Mouse (Mus musculus) forebrain, embryonic 13.5 days (tissue): Measurements from ENCODE around the gene Magel2. TPM values are rescaled to one million over a fixed set of nuclear protein-coding genes. Genes with fewer than 3 reads are reported as not detected.

Experiments
- ATAC-seq: fragments of 200-750 bp; cut with Nextera tagmentation; 2 replicates; pipeline ENCODE4 v1.8.0; 2017
- H3K27ac ChIP-seq: fragments of 300-500 bp; sonication (generic); 2 replicates; pipeline ENCODE4 v1.5.1; 2015; ENCODE audit warnings: inconsistent platforms, mild to moderate bottlenecking, moderate library complexity
- H3K27me3 ChIP-seq: fragments of 300-500 bp; sonication (generic); 2 replicates; pipeline ENCODE4 v1.6.1; 2015; ENCODE audit warnings: mild to moderate bottlenecking, inconsistent platforms
- H3K36me3 ChIP-seq: fragments of 300-500 bp; sonication (generic); 2 replicates; pipeline ENCODE4 v1.6.1; 2015; ENCODE audit warnings: mild to moderate bottlenecking, inconsistent platforms; ENCODE audit not compliant: poor library complexity, severe bottlenecking
- H3K4me1 ChIP-seq: fragments of 300-500 bp; sonication (generic); 2 replicates; pipeline ENCODE4 v1.6.1; 2015; ENCODE audit warnings: inconsistent platforms
- H3K4me2 ChIP-seq: fragments of 300-500 bp; sonication (generic); 2 replicates; pipeline ENCODE4 v1.6.1; 2015; ENCODE audit warnings: inconsistent platforms, mild to moderate bottlenecking, moderate library complexity
- H3K4me3 ChIP-seq: fragments of 300-500 bp; sonication (generic); 2 replicates; pipeline ENCODE4 v1.5.1; 2015; ENCODE audit warnings: mild to moderate bottlenecking, inconsistent platforms
- H3K9ac ChIP-seq: fragments of 300-500 bp; sonication (generic); 2 replicates; pipeline ENCODE4 v1.6.1; 2015; ENCODE audit warnings: mild to moderate bottlenecking, inconsistent platforms
- H3K9me3 ChIP-seq: fragments of 300-500 bp; sonication (generic); replicated peaks from 2 replicates; pipeline ENCODE4 v1.6.1; 2016; ENCODE audit warnings: inconsistent platforms
- WGBS: fragments of 180-500 bp; shearing (Covaris S2); methylation state at CpG from one replicate; pipeline ENCODE4 v1.1.7; 2015; 5-methylcytosine and 5-hydroxymethylcytosine counted together
- polyA plus RNA-seq: library from polyadenylated mRNA; unstranded; fragments of >200 nt; fragmentation: Nextera tagmentation; extraction: Ambion mirVana; gene quantifications from 2 replicates; pipeline ENCODE4 v1.2.1, GENCODE M21; 2015

Magel2 gene
- polyA plus RNA-seq, 1 experiment from 2014 or later: 16.6 TPM

DNA sequence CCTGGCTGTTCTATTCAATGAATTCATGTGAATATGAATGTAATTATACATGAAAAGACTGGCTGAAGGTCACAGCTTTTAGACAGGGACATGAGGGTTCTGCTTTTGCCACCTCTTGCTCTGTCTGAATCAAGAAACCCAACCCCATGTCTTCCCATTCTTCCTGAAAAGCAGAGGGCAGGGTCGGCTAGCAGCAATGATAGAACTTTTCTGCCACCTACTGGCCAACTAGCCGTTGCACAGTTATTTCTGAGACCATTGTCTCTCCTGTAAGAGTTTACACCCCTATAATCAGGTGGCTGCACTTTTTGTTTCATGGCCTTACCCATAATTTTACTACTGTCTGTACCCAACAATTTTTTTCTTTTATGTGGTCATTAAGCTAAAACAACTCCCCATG lies 5.6 kb downstream of the Magel2 start:
- no peak overlapping the region for H3K4me2 ChIP-seq
- H3K27me3 ChIP-seq: no peaks in the 10 kb centered on the region
- WGBS: 12% methylated on average over 2 of the region's 2 CpGs
- no peak overlapping the region for H3K27ac ChIP-seq
- H3K4me1 ChIP-seq: 0 out of 2 replicates have a peak, but pooled peaks cover 10% of the 10 kb centered on the region
- peaks cover 34% of the 10 kb centered on the region for H3K9me3 ChIP-seq
- H3K4me3 ChIP-seq: no peak overlapping the region
- peak; percentile 60 for ATAC-seq
- no peak overlapping the region for H3K9ac ChIP-seq
- H3K36me3 ChIP-seq: peaks cover 9% of the 10 kb centered on the region; the same call in 1 of the 2 replicates

GRCm38 (mm10) chr7:62388291-62388690 lies 11.5 kb downstream of the Magel2 start:
- no peak for ATAC-seq
- Histone ChIP-seq H3K36me3 (no peaks in the 10 kb centered on the region), H3K4me3 (no peak overlapping the region), H3K4me1 (peaks cover 6% of the 10 kb centered on the region; the same call in 1 of the 2 replicates), H3K27me3 (no peaks in the 10 kb centered on the region), H3K27ac (no peak overlapping the region), H3K9ac (no peak overlapping the region), H3K4me2 (no peak overlapping the region), H3K9me3 (no peaks in the 10 kb centered on the region)
- 48% methylated on average over 4 of the region's 4 CpGs for WGBS

DNA sequence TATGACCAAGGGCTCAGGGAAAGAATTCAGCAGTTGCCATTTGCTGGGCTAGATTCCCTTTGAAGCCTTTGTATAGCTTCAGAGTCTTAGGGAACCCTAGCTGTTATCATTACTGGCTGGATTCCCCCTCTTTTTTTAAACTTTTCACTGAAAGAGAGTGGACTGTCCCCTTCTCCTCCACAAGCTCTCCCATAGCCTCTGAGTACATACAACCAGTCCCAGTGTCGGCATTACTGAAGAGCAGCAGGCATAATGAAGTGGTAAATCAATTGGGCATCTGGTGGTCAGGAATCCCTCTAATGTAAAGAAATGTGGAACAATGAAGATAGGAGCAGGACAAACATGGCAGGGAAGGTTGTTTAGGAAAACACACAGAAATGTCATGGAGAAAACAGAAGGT lies 15.4 kb downstream of the Magel2 start:
- Histone ChIP-seq H3K4me2 (no peak overlapping the region), H3K9me3 (no peaks in the 10 kb centered on the region), H3K9ac (no peak overlapping the region), H3K4me1 (peaks cover 6% of the 10 kb centered on the region; the same call in 1 of the 2 replicates), H3K27ac (no peak overlapping the region), H3K36me3 (no peaks in the 10 kb centered on the region), H3K4me3 (no peak overlapping the region), H3K27me3 (no peaks in the 10 kb centered on the region)
- WGBS: 23% methylated on average over 1 of the region's 1 CpGs
- no peak for ATAC-seq

GRCm38 (mm10) chr7:62406573-62407050 lies 29.8 kb downstream of the Magel2 start:
- peak overlapping the region; percentile 57 for H3K4me2 ChIP-seq
- H3K27me3 ChIP-seq: no peaks in the 10 kb centered on the region
- 39% methylated on average over 19 of the region's 19 CpGs for WGBS
- H3K4me1 ChIP-seq: 0 out of 2 replicates have a peak, but pooled peaks cover 5% of the 10 kb centered on the region
- H3K9ac ChIP-seq: peak overlapping the region; percentile 38; the same call in 1 of the 2 replicates
- H3K27ac ChIP-seq: no peak overlapping the region
- peaks cover 4% of the 10 kb centered on the region; the same call in 1 of the 2 replicates for H3K9me3 ChIP-seq
- peak; percentile 69; the same call in 1 of the 2 replicates for ATAC-seq
- peak overlapping the region; percentile 36 for H3K4me3 ChIP-seq
- H3K36me3 ChIP-seq: no peaks in the 10 kb centered on the region

- Histone ChIP-seq H3K27ac (no peak overlapping the region), H3K4me2 (no peak overlapping the region), H3K4me1 (0 out of 2 replicates have a peak, but pooled peaks cover 5% of the 10 kb centered on the region), H3K36me3 (no peaks in the 10 kb centered on the region), H3K27me3 (no peaks in the 10 kb centered on the region), H3K4me3 (no peak overlapping the region), H3K9me3 (peaks cover 9% of the 10 kb centered on the region; the same call in 1 of the 2 replicates), H3K9ac (no peak overlapping the region)
- WGBS: 30% methylated on average over 3 of the region's 3 CpGs
- no peak for ATAC-seq
Measured at GRCm38 (mm10) chr7:62407803-62408202, 31.0 kb downstream of the Magel2 start.

- Histone ChIP-seq H3K27ac (peak overlapping the region; percentile 79), H3K9ac (0 out of 2 replicates have a peak overlapping the region, but pooled peaks have one; percentile 31), H3K4me1 (0 out of 2 replicates have a peak, but pooled peaks cover 7% of the 10 kb centered on the region), H3K9me3 (peaks cover 20% of the 10 kb centered on the region), H3K36me3 (no peaks in the 10 kb centered on the region), H3K4me3 (no peak overlapping the region), H3K4me2 (no peak overlapping the region), H3K27me3 (no peaks in the 10 kb centered on the region)
- no peak for ATAC-seq
- 44% methylated on average over 1 of the region's 1 CpGs for WGBS
Measured at GRCm38 (mm10) chr7:62415222-62415621, 38.4 kb downstream of the Magel2 start.

GRCm38 (mm10) chr7:62416173-62416572 lies 39.4 kb downstream of the Magel2 start:
- Histone ChIP-seq H3K27ac (peak overlapping the region; percentile 83), H3K9me3 (peaks cover 23% of the 10 kb centered on the region), H3K27me3 (no peaks in the 10 kb centered on the region), H3K36me3 (no peaks in the 10 kb centered on the region), H3K4me1 (0 out of 2 replicates have a peak, but pooled peaks cover 7% of the 10 kb centered on the region), H3K4me2 (peak overlapping the region; percentile 45), H3K9ac (peak overlapping the region; percentile 48; the same call in 1 of the 2 replicates), H3K4me3 (peak overlapping the region; percentile 22)
- no peak for ATAC-seq

- Histone ChIP-seq H3K4me2 (peak overlapping the region; percentile 73), H3K9me3 (peaks cover 18% of the 10 kb centered on the region), H3K36me3 (no peaks in the 10 kb centered on the region), H3K4me1 (0 out of 2 replicates have a peak, but pooled peaks cover 7% of the 10 kb centered on the region), H3K27me3 (no peaks in the 10 kb centered on the region), H3K27ac (peak overlapping the region; percentile 96), H3K9ac (peak overlapping the region; percentile 86), H3K4me3 (peak overlapping the region; percentile 71)
- no peak for ATAC-seq
- WGBS: 38% methylated on average over 9 of the region's 9 CpGs
Measured at GRCm38 (mm10) chr7:62418346-62418745, 41.5 kb downstream of the Magel2 start.

DNA sequence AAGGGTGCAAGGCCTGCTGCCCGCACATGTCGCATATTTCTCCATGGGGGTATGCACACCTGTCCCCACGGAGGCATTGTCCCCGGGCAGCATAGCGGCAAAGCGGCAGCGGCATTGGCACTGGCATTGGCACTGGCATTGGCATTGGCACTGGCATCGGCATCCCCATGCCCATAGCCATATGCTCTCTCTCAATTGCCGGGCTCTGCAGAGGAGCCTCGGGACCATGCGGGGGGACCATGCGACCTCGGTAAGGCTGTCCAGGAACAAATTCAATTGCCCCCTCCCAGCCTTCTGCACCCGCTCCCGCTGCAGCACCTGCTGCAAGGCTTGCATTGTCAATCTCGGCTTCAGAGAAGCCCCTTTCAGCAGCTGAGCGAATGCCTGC lies 42.3 kb downstream of the Magel2 start:
- Histone ChIP-seq H3K36me3 (no peaks in the 10 kb centered on the region), H3K4me1 (0 out of 2 replicates have a peak, but pooled peaks cover 7% of the 10 kb centered on the region), H3K9ac (peak overlapping the region; percentile 86), H3K4me3 (peak overlapping the region; percentile 71), H3K4me2 (peak overlapping the region; percentile 73), H3K27ac (peak overlapping the region; percentile 96), H3K9me3 (peaks cover 18% of the 10 kb centered on the region), H3K27me3 (no peaks in the 10 kb centered on the region)
- ATAC-seq: no peak; the same call in 1 of the 2 replicates
- WGBS: 38% methylated on average over 17 of the region's 17 CpGs

DNA sequence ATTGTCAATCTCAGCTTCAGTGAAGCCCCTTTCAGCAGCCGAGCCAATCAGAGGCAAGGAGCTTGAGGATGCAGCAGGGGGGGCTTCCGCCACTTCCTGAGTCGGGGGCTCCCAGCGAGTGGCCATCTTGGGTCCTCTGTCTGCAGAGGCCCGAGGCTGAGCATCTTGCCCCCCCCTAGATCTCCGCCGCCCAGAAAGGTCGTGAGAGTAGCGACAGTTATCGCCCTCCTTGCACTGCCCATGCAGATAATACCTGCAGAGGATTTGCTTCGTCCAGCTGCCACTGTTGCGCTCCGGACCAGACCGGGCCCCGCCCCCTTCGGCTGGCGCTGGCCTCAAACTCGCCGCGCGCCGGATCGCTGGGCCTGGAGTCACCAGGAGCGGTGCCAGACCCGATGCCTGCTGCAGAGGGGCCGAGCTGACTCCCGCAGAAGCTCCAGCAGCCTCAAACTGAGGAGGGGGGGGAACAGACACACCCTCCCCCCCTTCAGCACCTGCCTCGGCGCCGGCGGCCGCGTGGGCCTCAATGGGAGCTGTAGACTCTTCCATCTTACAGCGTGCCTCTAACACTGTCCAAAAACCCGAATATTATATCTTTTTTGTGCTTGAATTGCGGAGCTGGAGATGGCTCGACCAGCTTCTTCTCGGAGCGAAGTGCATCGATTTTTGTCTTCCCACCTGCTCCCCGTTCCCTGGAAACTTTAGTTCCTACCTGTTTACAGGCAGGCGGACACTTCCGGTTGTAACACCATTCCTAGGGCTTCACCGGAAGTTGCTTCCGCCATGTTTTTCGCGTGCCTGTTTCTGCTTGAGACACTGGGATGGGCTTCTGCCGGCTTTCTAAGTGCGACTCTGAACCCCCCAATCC lies 42.9 kb downstream of the Magel2 start, which contains the start of gene Mkrn3:
Gene Mkrn3 (minus strand): TSS at position 647 of the 868 bp plus-strand sequence.
- Histone ChIP-seq H3K27me3 (no peaks in the 10 kb centered on the region), H3K36me3 (no peaks in the 10 kb centered on the region), H3K9ac (peak within 1 kb of the TSS; percentile 86), H3K9me3 (peaks cover 18% of the 10 kb centered on the region), H3K27ac (peak within 1 kb of the TSS; percentile 96), H3K4me1 (0 out of 2 replicates have a peak, but pooled peaks cover 7% of the 10 kb centered on the region), H3K4me2 (peak within 1 kb of the TSS; percentile 73), H3K4me3 (peak within 1 kb of the TSS; percentile 71)
- ATAC-seq: peak; percentile 93
- 22% methylated on average over 41 of the region's 49 CpGs for WGBS

GRCm38 (mm10) chr7:62420566-62420965 lies 43.8 kb downstream of the Magel2 start:
- Histone ChIP-seq H3K27me3 (no peaks in the 10 kb centered on the region), H3K4me1 (0 out of 2 replicates have a peak, but pooled peaks cover 7% of the 10 kb centered on the region), H3K4me2 (peak overlapping the region; percentile 51), H3K27ac (peak overlapping the region; percentile 95), H3K36me3 (no peaks in the 10 kb centered on the region), H3K9me3 (peaks cover 18% of the 10 kb centered on the region), H3K4me3 (peak overlapping the region; percentile 71), H3K9ac (peak overlapping the region; percentile 66)
- peak; percentile 32; the same call in 1 of the 2 replicates for ATAC-seq
- 34% methylated on average over 6 of the region's 6 CpGs for WGBS

DNA sequence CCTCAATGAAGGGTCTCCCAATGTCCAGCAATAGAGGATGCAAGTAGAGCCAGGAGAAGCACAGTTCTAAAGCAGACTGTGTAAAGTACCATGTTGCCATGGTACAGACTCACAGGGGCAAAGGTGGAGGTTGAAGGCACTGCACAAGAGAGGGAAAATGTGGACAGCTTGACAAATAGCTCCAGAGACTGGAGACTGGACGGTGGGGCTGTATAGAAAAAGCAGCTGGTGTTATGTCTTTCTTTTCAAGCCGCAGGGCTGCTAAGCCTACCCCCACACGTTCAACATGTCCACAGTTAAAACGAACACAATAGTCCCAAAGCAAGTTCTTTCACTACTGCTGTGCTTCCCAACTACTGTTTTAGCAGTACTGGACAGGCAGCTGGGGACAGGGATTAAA lies 46.4 kb downstream of the Magel2 start:
- peak overlapping the region; percentile 53 for H3K9ac ChIP-seq
- peaks cover 18% of the 10 kb centered on the region for H3K9me3 ChIP-seq
- H3K27ac ChIP-seq: peak overlapping the region; percentile 78
- peak overlapping the region; percentile 31 for H3K4me3 ChIP-seq
- WGBS: 35% methylated on average over 4 of the region's 4 CpGs
- H3K27me3 ChIP-seq: no peaks in the 10 kb centered on the region
- H3K4me2 ChIP-seq: peak overlapping the region; percentile 48
- H3K4me1 ChIP-seq: no peaks in the 10 kb centered on the region
- H3K36me3 ChIP-seq: no peaks in the 10 kb centered on the region
- ATAC-seq: no peak; the same call in 1 of the 2 replicates
